Mouse (Mus musculus) gonadal fat pad, adult 2 months (tissue): Measurements from ENCODE around the gene Fbxo21. TPM values are rescaled to one million over a fixed set of nuclear protein-coding genes. Genes with fewer than 3 reads are reported as not detected.

ENCODE experiments used
- DNase-seq: peaks from one replicate; pipeline ENCODE4 v3.0.0-alpha.2; 2012; ENCODE audit warnings: low read depth
- polyA plus RNA-seq: library from polyadenylated mRNA; depleted of rRNA; stranded (reverse); fragments of >200 nt; gene quantifications from 2 replicates; pipeline ENCODE4 v1.2.3, GENCODE M21; 2012

Gene Fbxo21
- polyA plus RNA-seq, 1 experiment: 46.0 TPM

GRCm38 (mm10) chr5:118023053-118023452 lies 46.5 kb downstream of the Fbxo21 start:
- DNase-seq: no peak

- no peak for DNase-seq
Measured at GRCm38 (mm10) chr5:118025880-118026279, 49.4 kb downstream of the Fbxo21 start.

- no peak for DNase-seq
Measured at GRCm38 (mm10) chr5:118026343-118026742, 49.8 kb downstream of the Fbxo21 start.

- DNase-seq: no peak
Measured at GRCm38 (mm10) chr5:118027101-118027697, 50.7 kb downstream of the Fbxo21 start.

- no peak for DNase-seq
Measured at GRCm38 (mm10) chr5:118027698-118028190, 51.2 kb downstream of the Fbxo21 start, which contains the start of gene Tesc. Gene Tesc, plus strand, starts transcription at chr5:118027743.

- no peak for DNase-seq
Measured at GRCm38 (mm10) chr5:118028191-118029034, 51.9 kb downstream of the Fbxo21 start.

GRCm38 (mm10) chr5:118029035-118029408 lies 52.5 kb downstream of the Fbxo21 start:
- no peak for DNase-seq

GRCm38 (mm10) chr5:118029420-118029819 lies 52.9 kb downstream of the Fbxo21 start:
- DNase-seq: no peak

- no peak for DNase-seq
Measured at GRCm38 (mm10) chr5:118030022-118030675, 53.6 kb downstream of the Fbxo21 start.

- DNase-seq: no peak
Measured at GRCm38 (mm10) chr5:118031059-118031458, 54.5 kb downstream of the Fbxo21 start.

GRCm38 (mm10) chr5:118031508-118031907 lies 55.0 kb downstream of the Fbxo21 start:
- DNase-seq: no peak

GRCm38 (mm10) chr5:118033328-118033727 lies 56.8 kb downstream of the Fbxo21 start:
- DNase-seq: no peak

- no peak for DNase-seq
Measured at GRCm38 (mm10) chr5:118033740-118034139, 57.2 kb downstream of the Fbxo21 start.

- no peak for DNase-seq
Measured at GRCm38 (mm10) chr5:118034632-118035031, 58.1 kb downstream of the Fbxo21 start.

- DNase-seq: no peak
Measured at GRCm38 (mm10) chr5:118035786-118036185, 59.3 kb downstream of the Fbxo21 start.

- no peak for DNase-seq
Measured at GRCm38 (mm10) chr5:118036888-118037797, 60.6 kb downstream of the Fbxo21 start.

- DNase-seq: no peak
Measured at GRCm38 (mm10) chr5:118037798-118038484, 61.4 kb downstream of the Fbxo21 start.

GRCm38 (mm10) chr5:118039241-118039668 lies 62.7 kb downstream of the Fbxo21 start:
- no peak for DNase-seq

- no peak for DNase-seq
Measured at GRCm38 (mm10) chr5:118042599-118042998, 66.1 kb downstream of the Fbxo21 start.

- DNase-seq: no peak
Measured at GRCm38 (mm10) chr5:118043761-118044160, 67.2 kb downstream of the Fbxo21 start.

GRCm38 (mm10) chr5:118044907-118045306 lies 68.4 kb downstream of the Fbxo21 start:
- no peak for DNase-seq
